Mouse (Mus musculus) cerebellum, postnatal 14 days (tissue): Measurements from ENCODE around the gene Rasgef1a.

ENCODE experiments used
- DNase-seq, 2 experiments: peaks; one replicate each; pipeline ENCODE4 v3.0.0; 2021; ENCODE audit warnings: mixed read lengths in 2 of 2

The Rasgef1a gene

GRCm38 (mm10) chr6:118138731-118139709, 127.8 kb downstream of the Rasgef1a start, which contains the start of gene Csgalnact2:
Gene Csgalnact2, minus strand, starts transcription at chr6:118139140.
- DNase-seq, result peak; percentile 94 to 96

- DNase-seq, result no peak
These were observed 129.7 kb downstream of the Rasgef1a start for GRCm38 (mm10) chr6:118140961-118141360.
